Mouse (Mus musculus) kidney, adult 18-20 months (tissue): ENCODE measurements around the gene Foxa2.

Source experiments
- DNase-seq: peaks from one replicate; pipeline ENCODE4 v3.0.0; 2021

Foxa2 gene

DNA sequence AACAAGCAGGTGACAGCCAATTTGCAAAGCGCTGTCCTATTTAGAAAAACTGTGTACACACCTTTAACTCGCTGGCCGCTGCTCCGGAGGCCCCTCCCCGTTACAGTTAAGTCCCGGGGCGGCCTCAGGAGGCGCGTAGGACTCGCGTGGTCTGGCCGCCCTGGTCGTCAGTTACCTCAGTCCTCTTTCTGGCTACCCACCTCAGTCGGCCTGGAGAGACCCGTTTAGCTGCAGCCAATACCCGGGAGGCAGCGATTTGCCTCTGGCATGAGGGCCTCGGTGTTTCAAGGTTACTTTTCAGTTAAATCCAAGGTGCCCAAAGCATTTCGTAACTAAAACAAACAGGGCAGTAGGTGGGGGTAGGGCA, at the start of gene Foxa2:
TSS of gene Foxa2 (minus strand) at position 171 of the 367 bp plus-strand sequence.
- DNase-seq: peak; percentile 28

- DNase-seq: no peak
These were observed 45.3 kb upstream of the Foxa2 start for GRCm38 (mm10) chr2:148092089-148092488.

DNA sequence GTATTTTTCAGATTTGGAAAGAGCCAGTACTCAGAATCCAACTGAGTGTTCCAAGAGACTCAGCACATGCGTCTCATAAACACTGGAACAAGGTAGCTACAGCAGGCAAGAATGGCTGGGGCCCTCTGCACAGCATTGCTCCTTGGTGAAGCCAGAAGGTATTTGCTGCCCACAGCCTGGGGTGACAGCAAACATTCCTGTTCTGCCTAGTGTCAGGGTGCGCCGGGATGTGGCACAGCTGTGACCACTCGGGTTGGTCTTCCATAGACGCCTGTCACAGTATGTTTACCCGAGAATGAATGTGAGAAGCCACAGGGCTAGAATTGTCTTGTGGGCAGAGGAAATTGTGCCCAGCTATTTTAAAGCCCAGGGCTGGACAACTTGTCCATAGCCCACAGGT, 44.9 kb upstream of the Foxa2 start:
- no peak for DNase-seq

GRCm38 (mm10) chr2:148090071-148090470, 43.3 kb upstream of the Foxa2 start:
- DNase-seq: no peak

DNA sequence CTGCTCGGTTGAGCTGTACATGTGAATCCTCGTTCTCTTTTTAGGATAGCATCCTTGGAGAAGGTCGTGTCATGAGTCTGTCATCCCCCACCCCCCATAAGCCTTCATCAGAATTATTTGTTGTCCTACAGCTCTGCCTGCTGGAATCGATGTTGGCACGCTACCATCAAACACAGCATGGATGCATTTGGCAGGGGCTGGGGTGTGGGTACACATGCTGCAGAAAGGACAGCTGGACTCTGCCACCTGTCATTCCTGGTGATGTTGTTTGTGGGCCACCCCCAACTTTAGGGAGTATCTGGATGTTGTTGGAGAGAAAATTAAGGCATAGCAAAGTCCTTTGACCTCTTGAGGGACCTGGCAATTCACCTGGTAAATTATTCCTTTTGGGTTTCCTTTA, 38.8 kb upstream of the Foxa2 start:
- no peak for DNase-seq

- DNase-seq: no peak
These were observed 38.4 kb upstream of the Foxa2 start for GRCm38 (mm10) chr2:148085126-148085525.

DNA sequence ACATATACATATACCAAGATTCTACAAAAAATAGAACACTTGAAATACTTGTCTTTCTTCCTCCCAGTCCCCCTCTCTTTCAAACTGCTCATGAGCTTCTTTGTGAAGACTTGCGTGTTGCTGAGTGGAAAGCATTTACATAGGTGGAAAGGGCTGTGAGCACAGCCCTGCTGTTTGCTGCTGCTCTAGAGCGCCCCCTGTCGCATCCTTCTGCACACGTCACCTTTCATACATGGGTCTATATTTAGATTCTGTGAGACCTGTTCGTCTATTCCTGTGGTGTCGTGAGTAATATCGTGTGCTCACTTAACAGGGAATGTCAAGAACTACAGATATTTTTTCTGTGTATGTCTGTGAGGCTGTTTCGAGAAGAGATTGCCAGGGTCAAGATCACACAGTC, 35.5 kb upstream of the Foxa2 start:
- peak; percentile 52 for DNase-seq

DNA sequence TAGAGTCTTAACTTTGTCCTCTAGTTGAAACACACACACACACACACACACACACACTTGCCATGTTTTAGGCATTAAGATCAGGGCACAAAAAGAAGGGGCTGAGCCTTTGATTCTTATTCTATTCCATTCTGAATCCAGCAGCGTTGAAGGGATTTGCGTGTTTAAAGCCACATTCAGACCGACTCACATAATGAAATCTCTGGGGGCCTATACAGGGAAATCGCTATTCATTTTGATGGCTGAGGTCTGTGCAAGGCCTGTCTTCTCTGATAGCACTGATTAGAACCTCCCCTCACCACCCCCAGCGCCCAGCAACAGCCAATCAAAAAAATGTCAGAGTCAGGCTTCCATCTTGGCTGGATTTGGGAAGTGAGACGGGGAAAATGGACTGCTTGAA, 13.9 kb upstream of the Foxa2 start:
- DNase-seq: no peak

DNA sequence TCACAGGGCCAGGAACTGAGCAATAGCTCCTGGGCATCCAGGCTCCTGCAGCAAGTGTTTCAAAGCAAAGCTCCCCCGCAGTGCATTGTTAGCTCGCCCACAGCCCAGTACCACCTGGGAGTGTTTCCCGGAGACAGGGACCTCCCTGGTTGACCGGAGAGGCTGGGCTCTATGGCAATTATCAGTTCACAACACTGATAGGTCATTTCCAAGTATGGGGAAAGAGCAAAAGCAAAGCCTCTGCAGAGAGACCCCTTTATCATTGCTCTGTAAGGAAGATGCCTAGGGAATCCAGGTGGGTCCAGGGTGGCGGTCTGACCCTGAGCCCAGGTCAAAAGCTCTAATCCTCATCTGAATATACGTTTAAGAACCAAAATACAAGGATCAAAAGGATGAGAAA, 6.6 kb upstream of the Foxa2 start:
- DNase-seq: no peak

GRCm38 (mm10) chr2:148048484-148049129, 1.8 kb upstream of the Foxa2 start:
- DNase-seq: peak; percentile 84

GRCm38 (mm10) chr2:148047611-148048010, 842 bp upstream of the Foxa2 start:
- DNase-seq: no peak

- peak; percentile 28 for DNase-seq
These were observed 601 bp downstream of the Foxa2 start for GRCm38 (mm10) chr2:148045937-148046798.

- peak; percentile 32 for DNase-seq
These were observed 1.2 kb downstream of the Foxa2 start for GRCm38 (mm10) chr2:148045543-148045936.

- DNase-seq: peak; percentile 27
These were observed 1.8 kb downstream of the Foxa2 start for GRCm38 (mm10) chr2:148044877-148045539.

DNA sequence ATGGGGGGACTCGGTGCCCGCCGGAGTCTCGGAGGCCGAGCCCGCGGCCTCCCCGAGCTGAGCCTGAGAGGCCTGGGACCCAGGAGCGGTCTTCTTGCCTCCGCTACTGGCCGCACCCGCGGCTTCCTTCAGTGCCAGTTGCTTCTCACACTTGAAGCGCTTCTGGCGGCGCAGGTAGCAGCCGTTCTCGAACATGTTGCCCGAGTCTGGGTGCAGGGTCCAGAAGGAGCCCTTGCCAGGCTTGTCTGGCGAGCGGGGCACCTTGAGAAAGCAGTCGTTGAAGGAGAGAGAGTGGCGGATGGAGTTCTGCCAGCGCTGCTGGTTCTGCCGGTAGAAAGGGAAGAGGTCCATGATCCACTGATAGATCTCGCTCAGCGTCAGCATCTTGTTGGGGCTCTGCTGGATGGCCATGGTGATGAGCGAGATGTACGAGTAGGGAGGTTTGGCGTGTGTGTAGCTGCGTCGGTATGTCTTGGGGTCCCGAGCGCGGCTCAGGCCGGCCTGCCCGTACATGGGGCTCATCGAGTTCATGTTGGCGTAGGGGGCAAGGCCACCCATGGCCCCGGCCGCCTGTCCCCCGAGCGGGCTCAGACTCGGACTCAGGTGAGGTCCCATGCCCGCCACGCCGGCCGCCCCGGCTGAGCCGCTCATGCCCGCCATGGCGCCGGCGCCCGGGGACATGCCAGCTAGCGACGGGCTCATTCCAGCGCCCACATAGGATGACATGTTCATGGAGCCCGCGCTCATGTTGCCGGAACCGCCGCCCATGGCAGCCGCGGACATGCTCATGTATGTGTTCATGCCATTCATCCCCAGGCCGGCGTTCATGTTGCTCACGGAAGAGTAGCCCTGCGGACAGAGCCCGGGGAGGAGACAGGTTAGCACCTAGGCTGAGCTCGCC, 2.5 kb downstream of the Foxa2 start:
- no peak for DNase-seq

GRCm38 (mm10) chr2:148043271-148043975, 3.3 kb downstream of the Foxa2 start:
- no peak for DNase-seq

DNA sequence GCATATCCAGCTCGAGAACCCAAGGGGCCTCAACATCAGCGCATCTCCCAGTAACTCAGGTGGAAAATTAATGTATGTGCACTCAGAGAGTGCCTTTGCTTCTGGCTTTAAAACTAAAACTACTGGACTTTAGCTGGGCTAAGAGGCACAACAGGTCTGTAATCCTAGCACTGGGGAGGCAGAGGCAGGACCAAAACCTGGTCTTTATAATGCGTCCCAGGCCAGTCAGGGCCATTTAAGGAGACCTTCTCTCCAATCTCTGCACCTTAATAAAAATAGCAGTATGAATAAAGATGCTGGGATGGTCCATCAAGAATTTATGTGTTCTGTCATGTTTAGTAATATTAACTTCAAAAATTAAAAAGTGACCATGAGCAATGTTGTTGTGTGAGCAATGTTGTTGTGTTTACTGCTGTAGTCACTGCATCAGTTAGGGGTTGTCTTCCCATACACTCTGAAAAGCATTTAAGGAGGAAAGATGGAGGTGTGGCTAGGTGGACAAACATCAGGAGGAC, 4.6 kb downstream of the Foxa2 start:
- no peak for DNase-seq

DNA sequence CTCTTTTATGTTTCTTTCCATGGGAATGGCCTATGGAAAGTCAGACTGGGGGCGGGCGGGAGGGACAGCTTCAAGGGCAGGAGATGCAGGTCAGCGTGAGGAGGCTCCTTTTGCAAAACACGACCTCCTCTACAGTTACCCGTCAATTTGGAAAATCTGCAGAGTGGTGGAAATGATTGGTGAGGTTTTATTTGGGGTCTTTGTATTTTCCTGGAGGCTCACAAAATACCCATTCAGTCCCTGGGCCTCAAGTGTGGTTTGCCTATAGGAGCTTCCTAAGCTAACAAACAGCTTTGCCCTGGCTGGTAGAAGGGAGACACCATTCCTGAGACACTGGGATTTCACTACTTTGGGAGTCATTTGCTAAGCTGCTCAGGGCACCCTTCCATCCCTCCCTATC, 5.4 kb downstream of the Foxa2 start:
- no peak for DNase-seq

- DNase-seq: no peak
These were observed 6.3 kb downstream of the Foxa2 start for GRCm38 (mm10) chr2:148040236-148041121.

DNA sequence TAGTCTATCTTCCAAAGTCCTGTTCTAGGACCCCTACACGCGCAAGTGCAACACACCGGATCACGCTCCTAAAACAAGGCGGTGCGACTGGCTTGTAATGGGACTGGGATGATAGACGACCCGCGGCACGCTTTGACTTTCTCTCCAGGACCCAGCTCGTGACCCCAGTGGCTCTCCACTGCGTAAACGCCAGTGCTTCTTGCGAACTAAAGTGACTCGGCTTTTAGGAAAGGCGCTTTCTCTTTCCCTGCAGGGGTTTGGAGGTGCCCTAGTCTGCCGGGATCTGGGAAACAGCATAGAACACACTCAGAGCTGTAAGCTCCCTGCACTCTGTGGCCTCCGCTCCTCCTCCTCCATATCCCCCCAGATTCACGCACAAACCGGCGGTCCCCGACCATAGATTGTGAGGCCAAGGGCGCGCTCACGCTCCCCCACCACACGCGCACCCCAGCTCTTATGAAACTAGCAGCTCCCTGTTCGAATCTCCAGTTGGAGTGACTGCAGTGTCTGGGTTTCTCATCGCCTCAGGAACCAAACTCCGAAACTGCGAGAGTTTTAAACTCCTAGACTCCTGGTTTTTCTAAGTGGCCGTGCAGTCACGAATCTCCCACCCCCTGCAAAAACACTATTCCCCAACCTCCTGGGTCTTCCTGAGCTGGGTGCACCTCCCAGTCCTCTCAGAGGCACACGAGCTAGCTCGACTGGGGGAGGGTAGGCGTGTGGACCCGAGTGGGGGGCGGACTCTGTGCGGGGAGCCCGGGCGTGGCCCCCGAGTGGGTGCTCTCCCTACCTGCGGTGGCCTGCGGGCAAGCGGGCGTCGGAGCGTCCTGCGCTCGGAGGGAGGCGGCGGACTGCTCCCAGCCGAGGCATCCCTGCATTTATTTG, 7.2 kb downstream of the Foxa2 start:
- peak; percentile 28 for DNase-seq
